Mouse (Mus musculus): ENCODE data around the gene 1700016H13Rik. TPM values are rescaled to one million over a fixed set of nuclear protein-coding genes. Genes with fewer than 3 reads are reported as not detected.
A peak's percentile ranks its signal among the peaks of the same experiment; 100 is the strongest.

The 1700016H13Rik gene
- polyA plus RNA-seq, 1 experiment from 2014 or later = 0.15 TPM

GRCm38 (mm10) chr5:103629111-103629764 lies 26.6 kb downstream of the 1700016H13Rik start, which contains the start of gene Slc10a6:
TSS of gene Slc10a6 (minus strand) at chr5:103629403.
- ATAC-seq (ENCODE audit: insufficient number of reproducible peaks, low FRiP score, low TSS enrichment, low read depth) = peak; percentile 84
- H3K9me3 ChIP-seq (replicated peaks) = no peaks in the 10 kb centered on the region
- H3K27ac ChIP-seq (replicated peaks) = peak within 1 kb of the TSS; percentile 78
- H3K36me3 ChIP-seq = no peaks in the 10 kb centered on the region
- H3K4me1 ChIP-seq = peaks cover 16% of the 10 kb centered on the region
- WGBS = 36% methylated on average over 17 of the region's 17 CpGs
- H3K27me3 ChIP-seq = no peaks in the 10 kb centered on the region
- H3K4me3 ChIP-seq (replicated peaks) = 0 out of 2 replicates have a peak within 1 kb of the TSS, but pooled peaks have one; percentile 1
- no peak within 1 kb of the TSS for H3K9ac ChIP-seq
- peak within 1 kb of the TSS; percentile 16; the same call in 1 of the 2 replicates for H3K4me2 ChIP-seq (replicated peaks)

- H3K4me3 ChIP-seq (replicated peaks) = 0 out of 2 replicates have a peak overlapping the region, but pooled peaks have one; percentile 1
- H3K27me3 ChIP-seq = no peaks in the 10 kb centered on the region
- H3K4me1 ChIP-seq = peaks cover 16% of the 10 kb centered on the region
- no peak overlapping the region for H3K4me2 ChIP-seq (replicated peaks)
- peak overlapping the region; percentile 78 for H3K27ac ChIP-seq (replicated peaks)
- no peaks in the 10 kb centered on the region for H3K36me3 ChIP-seq
- H3K9ac ChIP-seq = no peak overlapping the region
- no peak for ATAC-seq (ENCODE audit: insufficient number of reproducible peaks, low FRiP score, low TSS enrichment, low read depth)
- 67% methylated on average over 6 of the region's 6 CpGs for WGBS
- H3K9me3 ChIP-seq (replicated peaks) = no peaks in the 10 kb centered on the region
Measured at GRCm38 (mm10) chr5:103628499-103628898, 27.3 kb downstream of the 1700016H13Rik start.

- Histone ChIP-seq H3K9me3 (replicated peaks) (no peaks in the 10 kb centered on the region), H3K27me3 (no peaks in the 10 kb centered on the region), H3K9ac (no peak overlapping the region), H3K4me3 (replicated peaks) (no peak overlapping the region), H3K4me1 (peaks cover 22% of the 10 kb centered on the region), H3K27ac (replicated peaks) (no peak overlapping the region), H3K4me2 (replicated peaks) (no peak overlapping the region), H3K36me3 (no peaks in the 10 kb centered on the region)
- ATAC-seq (ENCODE audit: insufficient number of reproducible peaks, low FRiP score, low TSS enrichment, low read depth) = no peak
- WGBS = 94% methylated on average over 5 of the region's 5 CpGs
Measured at GRCm38 (mm10) chr5:103624831-103625230, 31.0 kb downstream of the 1700016H13Rik start.

- Histone ChIP-seq H3K27me3 (no peaks in the 10 kb centered on the region), H3K4me3 (replicated peaks) (no peak overlapping the region), H3K27ac (replicated peaks) (no peak overlapping the region), H3K4me2 (replicated peaks) (no peak overlapping the region), H3K4me1 (peaks cover 9% of the 10 kb centered on the region), H3K9ac (no peak overlapping the region), H3K36me3 (no peaks in the 10 kb centered on the region), H3K9me3 (replicated peaks) (no peaks in the 10 kb centered on the region)
- ATAC-seq (ENCODE audit: insufficient number of reproducible peaks, low FRiP score, low TSS enrichment, low read depth) = no peak
- WGBS = 85% methylated on average over 5 of the region's 5 CpGs
Measured at GRCm38 (mm10) chr5:103622321-103622720, 33.5 kb downstream of the 1700016H13Rik start.

- 36% methylated on average over 12 of the region's 12 CpGs for WGBS
- peaks cover 9% of the 10 kb centered on the region for H3K4me1 ChIP-seq
- no peak for ATAC-seq (ENCODE audit: insufficient number of reproducible peaks, low FRiP score, low TSS enrichment, low read depth)
- H3K27ac ChIP-seq (replicated peaks) = peak overlapping the region; percentile 73
- H3K4me2 ChIP-seq (replicated peaks) = no peak overlapping the region
- H3K36me3 ChIP-seq = no peaks in the 10 kb centered on the region
- no peak overlapping the region for H3K9ac ChIP-seq
- H3K27me3 ChIP-seq = no peaks in the 10 kb centered on the region
- H3K9me3 ChIP-seq (replicated peaks) = no peaks in the 10 kb centered on the region
- H3K4me3 ChIP-seq (replicated peaks) = no peak overlapping the region
Measured at GRCm38 (mm10) chr5:103620301-103620973, 35.4 kb downstream of the 1700016H13Rik start.

GRCm38 (mm10) chr5:103617191-103617590 lies 38.6 kb downstream of the 1700016H13Rik start:
- H3K4me3 ChIP-seq (replicated peaks) = no peak overlapping the region
- WGBS = 57% methylated on average over 9 of the region's 9 CpGs
- no peak for ATAC-seq (ENCODE audit: insufficient number of reproducible peaks, low FRiP score, low TSS enrichment, low read depth)
- H3K4me2 ChIP-seq (replicated peaks) = no peak overlapping the region
- no peaks in the 10 kb centered on the region for H3K36me3 ChIP-seq
- no peak overlapping the region for H3K27ac ChIP-seq (replicated peaks)
- no peaks in the 10 kb centered on the region for H3K27me3 ChIP-seq
- H3K9me3 ChIP-seq (replicated peaks) = no peaks in the 10 kb centered on the region
- no peak overlapping the region for H3K9ac ChIP-seq
- H3K4me1 ChIP-seq = peaks cover 9% of the 10 kb centered on the region

- H3K9me3 ChIP-seq (replicated peaks) = no peaks in the 10 kb centered on the region
- no peak overlapping the region for H3K4me3 ChIP-seq (replicated peaks)
- no peaks in the 10 kb centered on the region for H3K4me1 ChIP-seq
- 79% methylated on average over 7 of the region's 7 CpGs for WGBS
- ATAC-seq (ENCODE audit: insufficient number of reproducible peaks, low FRiP score, low TSS enrichment, low read depth) = no peak
- H3K4me2 ChIP-seq (replicated peaks) = no peak overlapping the region
- H3K27ac ChIP-seq (replicated peaks) = no peak overlapping the region
- no peaks in the 10 kb centered on the region for H3K36me3 ChIP-seq
- no peak overlapping the region for H3K9ac ChIP-seq
- H3K27me3 ChIP-seq = no peaks in the 10 kb centered on the region
Measured at GRCm38 (mm10) chr5:103614356-103614755, 41.5 kb downstream of the 1700016H13Rik start.

- Histone ChIP-seq H3K4me3 (replicated peaks) (no peak overlapping the region), H3K4me1 (no peaks in the 10 kb centered on the region), H3K9me3 (replicated peaks) (no peaks in the 10 kb centered on the region), H3K9ac (no peak overlapping the region), H3K27me3 (no peaks in the 10 kb centered on the region), H3K4me2 (replicated peaks) (no peak overlapping the region), H3K27ac (replicated peaks) (no peak overlapping the region), H3K36me3 (no peaks in the 10 kb centered on the region)
- 79% methylated on average over 7 of the region's 7 CpGs for WGBS
- ATAC-seq (ENCODE audit: insufficient number of reproducible peaks, low FRiP score, low TSS enrichment, low read depth) = no peak
Measured at GRCm38 (mm10) chr5:103612316-103612715, 43.5 kb downstream of the 1700016H13Rik start.

GRCm38 (mm10) chr5:103610856-103611472 lies 44.8 kb downstream of the 1700016H13Rik start:
- ATAC-seq (ENCODE audit: insufficient number of reproducible peaks, low FRiP score, low TSS enrichment, low read depth) = no peak
- no peaks in the 10 kb centered on the region for H3K36me3 ChIP-seq
- 75% methylated on average over 10 of the region's 10 CpGs for WGBS

GRCm38 (mm10) chr5:103610148-103610547 lies 45.7 kb downstream of the 1700016H13Rik start:
- Histone ChIP-seq H3K4me1 (no peaks in the 10 kb centered on the region), H3K9me3 (replicated peaks) (no peaks in the 10 kb centered on the region), H3K27me3 (no peaks in the 10 kb centered on the region), H3K9ac (no peak overlapping the region), H3K27ac (replicated peaks) (no peak overlapping the region), H3K36me3 (no peaks in the 10 kb centered on the region), H3K4me3 (replicated peaks) (no peak overlapping the region), H3K4me2 (replicated peaks) (no peak overlapping the region)
- 50% methylated on average over 5 of the region's 5 CpGs for WGBS
- ATAC-seq (ENCODE audit: insufficient number of reproducible peaks, low FRiP score, low TSS enrichment, low read depth) = no peak

More at GRCm38 (mm10) chr5:103610856-103611472, 44.8 kb downstream of the 1700016H13Rik start:
- Histone ChIP-seq H3K9ac (no peak overlapping the region), H3K27me3 (no peaks in the 10 kb centered on the region), H3K4me3 (replicated peaks) (no peak overlapping the region), H3K9me3 (replicated peaks) (no peaks in the 10 kb centered on the region), H3K4me1 (no peaks in the 10 kb centered on the region), H3K27ac (replicated peaks) (peak overlapping the region; percentile 61; the same call in 1 of the 2 replicates), H3K4me2 (replicated peaks) (no peak overlapping the region)

GRCm38 (mm10) chr5:103605707-103606106 lies 50.1 kb downstream of the 1700016H13Rik start:
- Histone ChIP-seq H3K4me1 (peaks cover 10% of the 10 kb centered on the region; the same call in 1 of the 2 replicates), H3K27ac (replicated peaks) (no peak overlapping the region), H3K36me3 (no peaks in the 10 kb centered on the region), H3K9me3 (replicated peaks) (no peaks in the 10 kb centered on the region), H3K4me2 (replicated peaks) (no peak overlapping the region), H3K9ac (no peak overlapping the region), H3K27me3 (no peaks in the 10 kb centered on the region), H3K4me3 (replicated peaks) (no peak overlapping the region)
- ATAC-seq (ENCODE audit: insufficient number of reproducible peaks, low FRiP score, low TSS enrichment, low read depth) = no peak
- WGBS = 70% methylated on average over 7 of the region's 7 CpGs

Measured in embryonic facial prominence, embryonic 15.5 days (tissue).